Mouse (Mus musculus): ENCODE results near the gene BC049715. TPM values are rescaled to one million over a fixed set of nuclear protein-coding genes. Genes with fewer than 3 reads are reported as not detected.
A peak's percentile ranks its signal among the peaks of the same experiment; 100 is the strongest.

BC049715 gene
- polyA plus RNA-seq, 1 experiment from 2014 or later = 2.5 TPM

DNA sequence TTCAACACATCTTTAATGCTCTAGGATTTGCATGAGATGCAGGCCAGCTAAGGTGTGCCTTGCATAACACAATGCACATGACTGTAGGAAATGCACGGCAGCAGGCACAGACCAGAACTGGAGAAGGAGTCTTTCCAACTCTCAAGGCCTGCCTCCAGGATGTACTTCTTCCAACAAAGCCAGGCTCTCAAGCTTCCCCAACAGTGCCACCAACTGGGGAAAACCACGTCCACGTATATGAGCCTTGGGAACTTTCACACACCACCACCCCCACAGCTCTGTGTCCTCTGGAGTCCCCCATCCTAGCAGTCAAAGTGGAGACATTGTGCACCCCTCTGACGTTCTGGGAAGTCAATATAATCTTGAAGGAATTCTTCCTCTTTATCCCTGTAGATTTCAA lies 14.3 kb upstream of the BC049715 start:
- H3K9me3 ChIP-seq (ENCODE audit: control insufficient read depth, low read depth, low read length) = no peaks in the 10 kb centered on the region

DNA sequence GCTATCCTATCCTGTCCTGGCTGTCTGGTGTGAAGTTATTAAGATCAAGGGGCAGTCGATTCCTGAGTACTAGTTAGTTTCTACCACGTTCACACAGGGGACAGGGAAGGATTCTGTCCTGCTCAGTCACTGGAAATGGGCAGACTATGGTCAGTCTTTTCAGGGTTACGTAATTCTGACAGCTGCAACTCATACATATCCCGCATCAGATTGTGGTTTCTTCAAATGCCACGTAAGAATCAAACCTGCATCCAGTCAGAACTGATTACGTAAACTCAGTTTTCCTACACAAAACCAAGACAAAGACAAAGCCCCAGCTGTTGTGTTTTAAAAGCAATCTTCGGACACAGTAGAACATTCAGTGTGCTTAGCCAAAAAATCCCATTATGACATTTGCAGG lies 12.0 kb upstream of the BC049715 start:
- H3K4me1 ChIP-seq (ENCODE audit: control insufficient read depth, insufficient read depth, low read length) = no peaks in the 10 kb centered on the region
- H3K27ac ChIP-seq (ENCODE audit: low read length) = no peak overlapping the region
- no peak overlapping the region for H3K4me3 ChIP-seq (ENCODE audit: low read depth, low read length)
- no peak overlapping the region for H3K9ac ChIP-seq (replicated peaks; ENCODE audit: low read depth, low read length)
- peaks cover 81% of the 10 kb centered on the region for H3K36me3 ChIP-seq (ENCODE audit: control insufficient read depth, insufficient read depth, low read length)
- no peaks in the 10 kb centered on the region for H3K9me3 ChIP-seq (ENCODE audit: control insufficient read depth, low read depth, low read length)
- ATAC-seq (ENCODE audit: insufficient number of reproducible peaks, insufficient read depth, low FRiP score, low read depth) = no peak
- 92% methylated on average over 7 of the region's 7 CpGs for WGBS
- H3K4me2 ChIP-seq (replicated peaks; ENCODE audit: low read depth, low read length) = no peak overlapping the region
- H3K27me3 ChIP-seq (ENCODE audit: control insufficient read depth, insufficient read depth, low read length) = no peaks in the 10 kb centered on the region

More for the DNA sequence above, 14.3 kb upstream of the BC049715 start:
- ATAC-seq (ENCODE audit: insufficient number of reproducible peaks, insufficient read depth, low FRiP score, low read depth) = no peak
- H3K27me3 ChIP-seq (ENCODE audit: control insufficient read depth, insufficient read depth, low read length) = no peaks in the 10 kb centered on the region
- H3K4me1 ChIP-seq (ENCODE audit: control insufficient read depth, insufficient read depth, low read length) = peaks cover 3% of the 10 kb centered on the region; the same call in 1 of the 2 replicates
- 38% methylated on average over 4 of the region's 4 CpGs for WGBS
- H3K4me2 ChIP-seq (replicated peaks; ENCODE audit: low read depth, low read length) = no peak overlapping the region
- H3K4me3 ChIP-seq (ENCODE audit: low read depth, low read length) = no peak overlapping the region
- H3K27ac ChIP-seq (ENCODE audit: low read length) = no peak overlapping the region
- H3K36me3 ChIP-seq (ENCODE audit: control insufficient read depth, insufficient read depth, low read length) = peaks cover 59% of the 10 kb centered on the region
- H3K9ac ChIP-seq (replicated peaks; ENCODE audit: low read depth, low read length) = no peak overlapping the region

- no peak overlapping the region for H3K27ac ChIP-seq (ENCODE audit: low read length)
- no peak overlapping the region for H3K4me3 ChIP-seq (ENCODE audit: low read depth, low read length)
- no peak overlapping the region for H3K4me2 ChIP-seq (replicated peaks; ENCODE audit: low read depth, low read length)
- 93% methylated on average over 21 of the region's 21 CpGs for WGBS
- no peaks in the 10 kb centered on the region for H3K27me3 ChIP-seq (ENCODE audit: control insufficient read depth, insufficient read depth, low read length)
- no peak overlapping the region for H3K9ac ChIP-seq (replicated peaks; ENCODE audit: low read depth, low read length)
- peaks cover 94% of the 10 kb centered on the region for H3K36me3 ChIP-seq (ENCODE audit: control insufficient read depth, insufficient read depth, low read length)
- H3K9me3 ChIP-seq (ENCODE audit: control insufficient read depth, low read depth, low read length) = no peaks in the 10 kb centered on the region
- no peaks in the 10 kb centered on the region for H3K4me1 ChIP-seq (ENCODE audit: control insufficient read depth, insufficient read depth, low read length)
- no peak for ATAC-seq (ENCODE audit: insufficient number of reproducible peaks, insufficient read depth, low FRiP score, low read depth)
Measured at GRCm38 (mm10) chr6:136816826-136817225, 10.6 kb upstream of the BC049715 start.

- H3K4me1 ChIP-seq (ENCODE audit: control insufficient read depth, insufficient read depth, low read length) = no peaks in the 10 kb centered on the region
- no peak overlapping the region for H3K27ac ChIP-seq (ENCODE audit: low read length)
- no peak for ATAC-seq (ENCODE audit: insufficient number of reproducible peaks, insufficient read depth, low FRiP score, low read depth)
- H3K9ac ChIP-seq (replicated peaks; ENCODE audit: low read depth, low read length) = no peak overlapping the region
- no peak overlapping the region for H3K4me3 ChIP-seq (ENCODE audit: low read depth, low read length)
- peaks cover 94% of the 10 kb centered on the region for H3K36me3 ChIP-seq (ENCODE audit: control insufficient read depth, insufficient read depth, low read length)
- WGBS = 88% methylated on average over 3 of the region's 3 CpGs
- H3K27me3 ChIP-seq (ENCODE audit: control insufficient read depth, insufficient read depth, low read length) = no peaks in the 10 kb centered on the region
- no peak overlapping the region for H3K4me2 ChIP-seq (replicated peaks; ENCODE audit: low read depth, low read length)
- no peaks in the 10 kb centered on the region for H3K9me3 ChIP-seq (ENCODE audit: control insufficient read depth, low read depth, low read length)
Measured at GRCm38 (mm10) chr6:136817549-136817948, 9.9 kb upstream of the BC049715 start.

DNA sequence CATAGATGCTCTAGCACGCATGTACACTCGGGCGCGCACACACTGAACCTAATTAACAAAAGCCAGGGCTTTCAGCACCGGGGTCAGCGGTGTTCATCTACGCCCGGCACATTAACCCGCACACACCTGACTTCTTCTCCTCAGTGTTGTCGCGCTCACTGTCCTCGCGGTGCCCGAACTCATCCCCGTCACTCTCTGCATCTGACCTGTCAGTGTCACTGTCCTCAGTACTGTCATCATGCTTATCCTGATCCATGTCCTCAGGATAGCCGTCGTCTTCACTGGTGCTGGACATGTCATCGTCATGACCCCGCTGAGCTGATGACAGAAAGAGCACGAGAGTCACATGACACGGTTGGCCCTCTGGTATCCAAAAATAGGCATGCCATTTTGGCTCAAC lies 7.0 kb upstream of the BC049715 start:
- Histone ChIP-seq H3K9me3 (ENCODE audit: control insufficient read depth, low read depth, low read length) (no peaks in the 10 kb centered on the region), H3K9ac (replicated peaks; ENCODE audit: low read depth, low read length) (no peak overlapping the region), H3K27ac (ENCODE audit: low read length) (no peak overlapping the region), H3K4me3 (ENCODE audit: low read depth, low read length) (no peak overlapping the region), H3K4me1 (ENCODE audit: control insufficient read depth, insufficient read depth, low read length) (no peaks in the 10 kb centered on the region), H3K36me3 (ENCODE audit: control insufficient read depth, insufficient read depth, low read length) (peaks cover 95% of the 10 kb centered on the region), H3K27me3 (ENCODE audit: control insufficient read depth, insufficient read depth, low read length) (no peaks in the 10 kb centered on the region), H3K4me2 (replicated peaks; ENCODE audit: low read depth, low read length) (no peak overlapping the region)
- no peak for ATAC-seq (ENCODE audit: insufficient number of reproducible peaks, insufficient read depth, low FRiP score, low read depth)
- 97% methylated on average over 21 of the region's 21 CpGs for WGBS

DNA sequence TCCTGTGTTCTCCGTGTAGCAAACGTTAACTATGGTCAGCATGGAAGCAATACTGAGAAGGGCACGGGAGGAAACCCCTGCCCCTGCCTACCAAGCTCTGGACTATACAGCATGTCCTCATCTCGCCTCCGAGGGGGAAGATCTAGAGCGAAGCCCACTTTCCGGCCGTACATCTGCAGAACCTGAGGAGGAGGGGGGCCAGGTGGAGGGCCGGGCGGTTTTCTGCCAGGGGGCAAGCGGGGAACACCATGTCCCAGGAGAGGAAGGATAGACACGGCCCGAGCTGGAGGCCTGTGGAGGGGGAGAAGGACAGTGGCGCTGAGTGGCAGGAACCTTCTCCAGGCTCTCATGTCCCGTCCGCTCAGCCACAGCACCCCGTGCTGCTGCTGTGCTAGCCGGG lies 6.3 kb upstream of the BC049715 start:
- 93% methylated on average over 18 of the region's 18 CpGs for WGBS
- no peak overlapping the region for H3K4me3 ChIP-seq (ENCODE audit: low read depth, low read length)
- H3K36me3 ChIP-seq (ENCODE audit: control insufficient read depth, insufficient read depth, low read length) = peaks cover 89% of the 10 kb centered on the region
- H3K27ac ChIP-seq (ENCODE audit: low read length) = no peak overlapping the region
- H3K27me3 ChIP-seq (ENCODE audit: control insufficient read depth, insufficient read depth, low read length) = no peaks in the 10 kb centered on the region
- H3K9ac ChIP-seq (replicated peaks; ENCODE audit: low read depth, low read length) = no peak overlapping the region
- no peaks in the 10 kb centered on the region for H3K4me1 ChIP-seq (ENCODE audit: control insufficient read depth, insufficient read depth, low read length)
- no peaks in the 10 kb centered on the region for H3K9me3 ChIP-seq (ENCODE audit: control insufficient read depth, low read depth, low read length)
- H3K4me2 ChIP-seq (replicated peaks; ENCODE audit: low read depth, low read length) = no peak overlapping the region
- ATAC-seq (ENCODE audit: insufficient number of reproducible peaks, insufficient read depth, low FRiP score, low read depth) = no peak

DNA sequence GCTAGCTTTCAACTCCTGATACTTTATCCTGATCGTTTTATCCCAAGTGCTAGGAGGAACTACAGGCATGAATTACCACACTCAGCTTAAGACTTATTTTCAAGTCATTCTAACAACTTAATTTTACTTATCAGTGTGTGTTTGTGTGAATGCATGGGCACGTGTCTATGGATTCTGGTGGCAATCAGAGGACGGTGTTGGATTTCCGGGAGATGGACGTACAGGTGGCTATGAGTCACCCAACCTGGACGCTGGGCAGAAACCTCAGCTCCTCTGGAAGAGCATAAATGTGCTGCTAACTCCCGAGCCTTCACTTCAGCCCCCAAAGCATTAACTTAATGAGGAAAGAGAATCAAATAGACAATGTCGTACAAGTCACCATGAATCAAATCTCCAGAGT lies 2.4 kb upstream of the BC049715 start:
- 89% methylated on average over 8 of the region's 8 CpGs for WGBS
- H3K27me3 ChIP-seq (ENCODE audit: control insufficient read depth, insufficient read depth, low read length) = no peaks in the 10 kb centered on the region
- no peak overlapping the region for H3K4me2 ChIP-seq (replicated peaks; ENCODE audit: low read depth, low read length)
- no peak overlapping the region for H3K9ac ChIP-seq (replicated peaks; ENCODE audit: low read depth, low read length)
- H3K4me3 ChIP-seq (ENCODE audit: low read depth, low read length) = no peak overlapping the region
- H3K4me1 ChIP-seq (ENCODE audit: control insufficient read depth, insufficient read depth, low read length) = peaks cover 3% of the 10 kb centered on the region; the same call in 1 of the 2 replicates
- H3K9me3 ChIP-seq (ENCODE audit: control insufficient read depth, low read depth, low read length) = no peaks in the 10 kb centered on the region
- ATAC-seq (ENCODE audit: insufficient number of reproducible peaks, insufficient read depth, low FRiP score, low read depth) = no peak
- H3K36me3 ChIP-seq (ENCODE audit: control insufficient read depth, insufficient read depth, low read length) = peaks cover 51% of the 10 kb centered on the region
- no peak overlapping the region for H3K27ac ChIP-seq (ENCODE audit: low read length)

DNA sequence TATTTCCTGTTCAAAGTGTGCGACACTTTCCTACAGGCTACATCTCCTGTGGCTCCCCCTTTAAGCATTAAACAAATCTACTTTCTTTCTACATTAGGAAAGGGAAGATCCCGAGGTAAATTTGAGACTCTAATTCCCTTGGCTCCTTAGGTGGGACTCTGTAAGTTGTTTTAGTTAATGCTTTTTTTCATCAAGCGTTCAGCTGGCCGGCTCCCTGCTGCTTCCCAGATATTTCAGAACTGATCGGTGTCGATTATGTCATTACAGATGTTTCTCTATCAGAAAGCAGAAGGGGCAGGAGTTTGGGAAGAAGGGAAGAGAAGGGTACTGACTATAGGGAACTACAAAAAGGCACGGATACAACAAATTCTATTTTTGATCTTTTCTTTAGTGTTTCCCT lies 310 bp upstream of the BC049715 start:
- WGBS = 15% methylated on average over 7 of the region's 7 CpGs
- peak overlapping the region; percentile 99 for H3K9ac ChIP-seq (replicated peaks; ENCODE audit: low read depth, low read length)
- H3K9me3 ChIP-seq (ENCODE audit: control insufficient read depth, low read depth, low read length) = no peaks in the 10 kb centered on the region
- H3K4me3 ChIP-seq (ENCODE audit: low read depth, low read length) = peak overlapping the region; percentile 83
- no peak for ATAC-seq (ENCODE audit: insufficient number of reproducible peaks, insufficient read depth, low FRiP score, low read depth)
- H3K27me3 ChIP-seq (ENCODE audit: control insufficient read depth, insufficient read depth, low read length) = no peaks in the 10 kb centered on the region
- no peak overlapping the region for H3K27ac ChIP-seq (ENCODE audit: low read length)
- H3K36me3 ChIP-seq (ENCODE audit: control insufficient read depth, insufficient read depth, low read length) = peaks cover 30% of the 10 kb centered on the region
- H3K4me2 ChIP-seq (replicated peaks; ENCODE audit: low read depth, low read length) = peak overlapping the region; percentile 81
- H3K4me1 ChIP-seq (ENCODE audit: control insufficient read depth, insufficient read depth, low read length) = peaks cover 3% of the 10 kb centered on the region; the same call in 1 of the 2 replicates

GRCm38 (mm10) chr6:136827881-136828561 lies 595 bp downstream of the BC049715 start, which contains the start of gene Wbp11:
TSS of gene Wbp11 (minus strand) at chr6:136828233.
- H3K27ac ChIP-seq (ENCODE audit: low read length) = peak within 1 kb of the TSS; percentile 78
- H3K36me3 ChIP-seq (ENCODE audit: control insufficient read depth, insufficient read depth, low read length) = peaks cover 21% of the 10 kb centered on the region
- H3K4me1 ChIP-seq (ENCODE audit: control insufficient read depth, insufficient read depth, low read length) = peaks cover 3% of the 10 kb centered on the region; the same call in 1 of the 2 replicates
- no peaks in the 10 kb centered on the region for H3K9me3 ChIP-seq (ENCODE audit: control insufficient read depth, low read depth, low read length)
- peak within 1 kb of the TSS; percentile 81 for H3K4me2 ChIP-seq (replicated peaks; ENCODE audit: low read depth, low read length)
- peak within 1 kb of the TSS; percentile 99 for H3K9ac ChIP-seq (replicated peaks; ENCODE audit: low read depth, low read length)
- ATAC-seq (ENCODE audit: insufficient number of reproducible peaks, insufficient read depth, low FRiP score, low read depth) = peak; percentile 100
- under 1% methylated on average over 45 of the region's 45 CpGs for WGBS
- no peaks in the 10 kb centered on the region for H3K27me3 ChIP-seq (ENCODE audit: control insufficient read depth, insufficient read depth, low read length)
- peak within 1 kb of the TSS; percentile 83 for H3K4me3 ChIP-seq (ENCODE audit: low read depth, low read length)
